Mouse (Mus musculus): Measurements from ENCODE around the gene Ctnnb1.

Ctnnb1 gene

GRCm38 (mm10) chr9:121000641-121001320 lies 71.8 kb downstream of the Ctnnb1 start:
- no peak for DNase-seq (ENCODE audit: low read depth, low spot score)

- DNase-seq (ENCODE audit: low read depth, low spot score), result no peak
These were observed 72.9 kb downstream of the Ctnnb1 start for GRCm38 (mm10) chr9:121001681-121002540.

GRCm38 (mm10) chr9:121005961-121006360 lies 76.9 kb downstream of the Ctnnb1 start:
- no peak for DNase-seq (ENCODE audit: low read depth, low spot score)

All from retina, adult 2 months (tissue).